16 mouse cellular contexts compared by ENCODE assay signal in the genomic region with DNA sequence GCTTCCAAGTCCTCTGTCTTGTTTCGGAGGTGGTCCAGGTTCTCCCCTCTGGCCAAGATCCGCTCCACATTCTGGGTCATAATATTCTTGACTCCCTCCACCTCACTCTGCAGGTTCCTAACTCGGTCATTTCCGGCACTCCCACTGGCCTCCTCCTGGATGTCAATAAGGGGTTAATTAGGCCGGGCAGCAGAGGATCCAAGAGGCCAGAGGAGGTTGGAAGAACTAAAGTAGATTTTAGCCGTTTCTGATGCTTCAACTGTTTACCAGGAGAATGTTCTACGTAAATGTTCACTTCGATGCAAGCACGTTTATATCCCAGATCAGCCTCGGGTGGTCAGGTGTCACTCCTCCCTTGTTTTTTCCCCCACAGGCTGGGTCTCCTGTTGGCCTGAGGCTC. TPM values are rescaled to one million over a fixed set of nuclear protein-coding genes. Genes with fewer than 3 reads are reported as not detected.
DNase-seq lines count a peak whose midpoint lies in the region; ATAC-seq and TF ChIP-seq lines count a peak whose summit lies in the region.
"Had no signal": no experiment of that assay in that cellular context is flagged by ENCODE, and none has a peak within 500 bp of the region (broad histone marks: within the 10 kb centered on the region; RNA-seq: fewer than 3 reads in every experiment).

No protein-coding gene starts in this region.

- ATAC-seq in embryonic facial prominence, embryonic 14.5 days (ENCODE audit: low read depth): no peak
- ATAC-seq in G1E (ENCODE audit: extremely low read depth, insufficient number of reproducible peaks, low FRiP score, poor library complexity, severe bottlenecking): no peak
- no peak for ATAC-seq in liver, embryonic 12.5 days
- ATAC-seq: forebrain, embryonic 14.5 days had no signal

- no peak for TF ChIP-seq POLR2A in kidney, adult 2 months (IDR thresholded peaks at IDR 0.05; ENCODE audit: low read depth, low read length)

- no peaks in the 10 kb centered on the region for H3K9me3 ChIP-seq in embryonic facial prominence, embryonic 14.5 days (ENCODE audit: control insufficient read depth, low read length)
- no peaks in the 10 kb centered on the region for H3K9me3 ChIP-seq in embryonic facial prominence, embryonic 10.5 days
- no peaks in the 10 kb centered on the region for H3K9me3 ChIP-seq in G1E (replicated peaks)
- H3K9me3 ChIP-seq in liver, embryonic 12.5 days (replicated peaks): no peaks in the 10 kb centered on the region
- H3K9me3 ChIP-seq: midbrain, embryonic 12.5 days had no signal

- no peak overlapping the region for H3K27ac ChIP-seq in embryonic facial prominence, embryonic 14.5 days (replicated peaks; ENCODE audit: low read depth, low read length)
- no peak overlapping the region for H3K27ac ChIP-seq in embryonic facial prominence, embryonic 10.5 days (replicated peaks)
- peak overlapping the region; percentile 98 for H3K27ac ChIP-seq in kidney, adult 2 months (ENCODE audit: insufficient read depth, low read depth, low read length)
- H3K27ac ChIP-seq in liver, embryonic 12.5 days: peak overlapping the region; percentile 99
- H3K27ac ChIP-seq: midbrain, embryonic 12.5 days had no signal

- H3K9ac ChIP-seq in embryonic facial prominence, embryonic 14.5 days (ENCODE audit: low read depth, low read length): no peak overlapping the region
- H3K9ac ChIP-seq in liver, embryonic 12.5 days: peak overlapping the region; percentile 98
- H3K9ac ChIP-seq: midbrain, embryonic 12.5 days had no signal

- no peak overlapping the region for H3K4me3 ChIP-seq in embryonic facial prominence, embryonic 14.5 days (ENCODE audit: low read depth, low read length)
- no peak overlapping the region for H3K4me3 ChIP-seq in embryonic facial prominence, embryonic 10.5 days
- H3K4me3 ChIP-seq in kidney, adult 2 months (ENCODE audit: insufficient read depth, low read depth, low read length): no peak overlapping the region
- peak overlapping the region; percentile 87 for H3K4me3 ChIP-seq in G1E (ENCODE audit: low read depth, low read length)
- peak overlapping the region; percentile 84 for H3K4me3 ChIP-seq in liver, embryonic 12.5 days
- H3K4me3 ChIP-seq: midbrain, embryonic 12.5 days had no signal

- no peak for TF ChIP-seq CTCF in kidney, adult 2 months (conservative IDR thresholded peaks at IDR 0.05; ENCODE audit: insufficient read depth, insufficient read length, low read depth, low read length)
- no peak for TF ChIP-seq CTCF in G1E (IDR thresholded peaks at IDR 0.05; ENCODE audit: low read depth, low read length)

- WGBS in embryonic facial prominence, embryonic 14.5 days: 63% methylated on average over 10 of the region's 10 CpGs
- WGBS in embryonic facial prominence, embryonic 10.5 days: 67% methylated on average over 10 of the region's 10 CpGs
- WGBS in kidney, adult 2 months: 53% methylated on average over 10 of the region's 10 CpGs
- 49% methylated on average over 10 of the region's 10 CpGs for WGBS in liver, embryonic 12.5 days (ENCODE audit: insufficient replicate concordance)

- H3K36me3 ChIP-seq in embryonic facial prominence, embryonic 14.5 days (ENCODE audit: control insufficient read depth, insufficient read depth, low read length): peaks cover 44% of the 10 kb centered on the region
- peaks cover 17% of the 10 kb centered on the region for H3K36me3 ChIP-seq in embryonic facial prominence, embryonic 10.5 days (replicated peaks)
- H3K36me3 ChIP-seq in kidney, adult 2 months (ENCODE audit: control insufficient read depth, insufficient read depth, low read length): peaks cover 3% of the 10 kb centered on the region
- H3K36me3 ChIP-seq in G1E (replicated peaks): peaks cover 68% of the 10 kb centered on the region
- peaks cover 58% of the 10 kb centered on the region for H3K36me3 ChIP-seq in liver, embryonic 12.5 days
- H3K36me3 ChIP-seq: midbrain, embryonic 12.5 days had no signal

- DNase-seq in embryonic facial prominence, embryonic 14.5 days (ENCODE audit: low spot score): no peak
- DNase-seq in embryonic facial prominence, embryonic 10.5 days (ENCODE audit: low spot score): no peak
- no peak for DNase-seq in kidney, adult 2 months
- no peak for DNase-seq in kidney, postnatal 4 days
- no peak for DNase-seq in G1E (ENCODE audit: low spot score)
- DNase-seq in urinary bladder, adult 18-20 months (ENCODE audit: low spot score in 2 of 2): no peak
- no peak for DNase-seq in adrenal gland, postnatal 14 days
- DNase-seq: adrenal gland, adult 2 months; cerebellum, postnatal 14 days; gastrocnemius, postnatal 14 days; left cerebral cortex, postnatal 4 days; spleen, adult 18-20 months; thymus, adult 2 months had no signal

- peaks cover 14% of the 10 kb centered on the region; the same call in 1 of the 2 replicates for H3K4me1 ChIP-seq in embryonic facial prominence, embryonic 14.5 days (ENCODE audit: control insufficient read depth, insufficient read depth, low read length)
- H3K4me1 ChIP-seq in embryonic facial prominence, embryonic 10.5 days: peaks cover 43% of the 10 kb centered on the region
- peaks cover 18% of the 10 kb centered on the region for H3K4me1 ChIP-seq in kidney, adult 2 months (ENCODE audit: control insufficient read depth, insufficient read depth, low read length)
- peaks cover 75% of the 10 kb centered on the region for H3K4me1 ChIP-seq in G1E (ENCODE audit: insufficient read depth, low read depth, low read length)
- peaks cover 77% of the 10 kb centered on the region for H3K4me1 ChIP-seq in liver, embryonic 12.5 days

- no peaks in the 10 kb centered on the region for H3K27me3 ChIP-seq in embryonic facial prominence, embryonic 14.5 days (replicated peaks; ENCODE audit: control insufficient read depth, insufficient read depth, low read length)
- H3K27me3 ChIP-seq in embryonic facial prominence, embryonic 10.5 days (replicated peaks; ENCODE audit: low read depth, poor library complexity, severe bottlenecking): 0 out of 2 replicates have a peak, but pooled peaks cover 3% of the 10 kb centered on the region
- H3K27me3 ChIP-seq in kidney, adult 2 months (replicated peaks; ENCODE audit: control insufficient read depth, insufficient read depth, low read length): no peaks in the 10 kb centered on the region
- no peaks in the 10 kb centered on the region for H3K27me3 ChIP-seq in G1E (ENCODE audit: insufficient read depth, low read length)
- no peaks in the 10 kb centered on the region for H3K27me3 ChIP-seq in liver, embryonic 12.5 days (replicated peaks)

- peak overlapping the region; percentile 74; the same call in 1 of the 2 replicates for H3K4me2 ChIP-seq in embryonic facial prominence, embryonic 14.5 days (ENCODE audit: low read depth, low read length)
- peak overlapping the region; percentile 78 for H3K4me2 ChIP-seq in liver, embryonic 12.5 days
- H3K4me2 ChIP-seq: midbrain, embryonic 12.5 days had no signal

RNA-seq across cellular contexts. Expression of a gene that starts 2.2 kb away (rescaled TPM):
- polyA plus RNA-seq in embryonic facial prominence, embryonic 14.5 days (2014; fragmentation: Nextera tagmentation; extraction: Ambion mirVana): 130 and 144 TPM in 2 replicates
- polyA plus RNA-seq in embryonic facial prominence, embryonic 10.5 days (2016; fragmentation: Nextera tagmentation; extraction: Ambion mirVana): 53.2 and 59.8 TPM in 2 replicates
- polyA plus RNA-seq in kidney, adult 2 months (2012; rRNA removed): 368 and 453 TPM in 2 replicates
- 58.1 and 72.6 TPM in 2 replicates for total RNA-seq in G1E (2014; fragmentation: Nextera tagmentation)
- 516 and 572 TPM in 2 replicates for total RNA-seq in G1E (2017)
- polyA plus RNA-seq in G1E (2012): 147 and 261 TPM in 2 replicates
- polyA plus RNA-seq in liver, embryonic 12.5 days (2016; fragmentation: Nextera tagmentation; extraction: Ambion mirVana): 220 and 223 TPM in 2 replicates
- 104 and 113 TPM in 2 replicates for total RNA-seq in adrenal gland, postnatal 14 days (2021)

RNA-seq across cellular contexts. Expression of a gene that starts 8.0 kb away (rescaled TPM):
- 20.3 and 22.3 TPM in 2 replicates for polyA plus RNA-seq in embryonic facial prominence, embryonic 14.5 days (2014; fragmentation: Nextera tagmentation; extraction: Ambion mirVana)
- polyA plus RNA-seq in embryonic facial prominence, embryonic 10.5 days (2016; fragmentation: Nextera tagmentation; extraction: Ambion mirVana): 13.6 and 15.9 TPM in 2 replicates
- polyA plus RNA-seq in kidney, adult 2 months (2012; rRNA removed): 48.7 and 60.1 TPM in 2 replicates
- total RNA-seq in G1E (2014; fragmentation: Nextera tagmentation) (187 and 244 TPM in 2 replicates), G1E (2017) (163 and 182 TPM in 2 replicates)
- 133 and 183 TPM in 2 replicates for polyA plus RNA-seq in G1E (2012)
- 105 and 109 TPM in 2 replicates for polyA plus RNA-seq in liver, embryonic 12.5 days (2016; fragmentation: Nextera tagmentation; extraction: Ambion mirVana)
- total RNA-seq in adrenal gland, postnatal 14 days (2021): 33.9 and 40.5 TPM in 2 replicates

RNA-seq across cellular contexts. Expression of a gene that starts 21.5 kb away (rescaled TPM):
- 79.9 and 81.1 TPM in 2 replicates for polyA plus RNA-seq in embryonic facial prominence, embryonic 14.5 days (2014; fragmentation: Nextera tagmentation; extraction: Ambion mirVana)
- polyA plus RNA-seq in embryonic facial prominence, embryonic 10.5 days (2016; fragmentation: Nextera tagmentation; extraction: Ambion mirVana): 106 and 111 TPM in 2 replicates
- polyA plus RNA-seq in kidney, adult 2 months (2012; rRNA removed): 176 and 192 TPM in 2 replicates
- total RNA-seq in G1E (2014; fragmentation: Nextera tagmentation): 238 and 244 TPM in 2 replicates
- 153 and 179 TPM in 2 replicates for total RNA-seq in G1E (2017)
- polyA plus RNA-seq in G1E (2012): 120 and 165 TPM in 2 replicates
- polyA plus RNA-seq in liver, embryonic 12.5 days (2016; fragmentation: Nextera tagmentation; extraction: Ambion mirVana): 80.0 and 83.0 TPM in 2 replicates
- 204 and 217 TPM in 2 replicates for total RNA-seq in adrenal gland, postnatal 14 days (2021)

RNA-seq across cellular contexts. Expression of a gene that starts 25.8 kb away (rescaled TPM):
- 15.0 and 15.7 TPM in 2 replicates for polyA plus RNA-seq in embryonic facial prominence, embryonic 14.5 days (2014; fragmentation: Nextera tagmentation; extraction: Ambion mirVana)
- 20.4 and 21.1 TPM in 2 replicates for polyA plus RNA-seq in embryonic facial prominence, embryonic 10.5 days (2016; fragmentation: Nextera tagmentation; extraction: Ambion mirVana)
- polyA plus RNA-seq in kidney, adult 2 months (2012; rRNA removed): 17.9 and 21.9 TPM in 2 replicates
- total RNA-seq in G1E (2014; fragmentation: Nextera tagmentation) (25.9 and 27.8 TPM in 2 replicates), G1E (2017) (9.2 and 12.4 TPM in 2 replicates)
- 6.5 and 6.7 TPM in 2 replicates for polyA plus RNA-seq in G1E (2012)
- polyA plus RNA-seq in liver, embryonic 12.5 days (2016; fragmentation: Nextera tagmentation; extraction: Ambion mirVana): 21.8 and 23.0 TPM in 2 replicates
- total RNA-seq in adrenal gland, postnatal 14 days (2021): 38.0 and 50.4 TPM in 2 replicates

RNA-seq across cellular contexts. Expression of a gene that starts 33.0 kb away (rescaled TPM):
- 16.3 and 17.6 TPM in 2 replicates for polyA plus RNA-seq in embryonic facial prominence, embryonic 14.5 days (2014; fragmentation: Nextera tagmentation; extraction: Ambion mirVana)
- polyA plus RNA-seq in embryonic facial prominence, embryonic 10.5 days (2016; fragmentation: Nextera tagmentation; extraction: Ambion mirVana): 6.1 and 6.3 TPM in 2 replicates
- 171 and 189 TPM in 2 replicates for polyA plus RNA-seq in kidney, adult 2 months (2012; rRNA removed)
- 5.5 and 6.0 TPM in 2 replicates for total RNA-seq in G1E (2014; fragmentation: Nextera tagmentation)
- 0.55 and 1.2 TPM in 2 replicates for total RNA-seq in G1E (2017)
- polyA plus RNA-seq in G1E (2012): 5.1 and 5.6 TPM in 2 replicates
- 32.2 and 33.1 TPM in 2 replicates for polyA plus RNA-seq in liver, embryonic 12.5 days (2016; fragmentation: Nextera tagmentation; extraction: Ambion mirVana)
- 20.2 and 36.5 TPM in 2 replicates for total RNA-seq in adrenal gland, postnatal 14 days (2021)

Comparison
In these comparisons a context has a peak if more than half of its experiments do, and no peak if none do; other contexts are left out.
1. H3K27ac ChIP-seq: peak in kidney, adult 2 months (single experiment) and liver, embryonic 12.5 days (single experiment); none in embryonic facial prominence, embryonic 14.5 days (single experiment) and embryonic facial prominence, embryonic 10.5 days (single experiment).
2. H3K4me3 ChIP-seq: peak in G1E (single experiment) and liver, embryonic 12.5 days (single experiment); none in embryonic facial prominence, embryonic 14.5 days (single experiment), embryonic facial prominence, embryonic 10.5 days (single experiment) and kidney, adult 2 months (single experiment).